Mouse (Mus musculus): ENCODE measurements around the gene Taf6. TPM values are rescaled to one million over a fixed set of nuclear protein-coding genes. Genes with fewer than 3 reads are reported as not detected.

The Taf6 gene
- polyA plus RNA-seq, 1 experiment from 2014 or later = 128 TPM

DNA sequence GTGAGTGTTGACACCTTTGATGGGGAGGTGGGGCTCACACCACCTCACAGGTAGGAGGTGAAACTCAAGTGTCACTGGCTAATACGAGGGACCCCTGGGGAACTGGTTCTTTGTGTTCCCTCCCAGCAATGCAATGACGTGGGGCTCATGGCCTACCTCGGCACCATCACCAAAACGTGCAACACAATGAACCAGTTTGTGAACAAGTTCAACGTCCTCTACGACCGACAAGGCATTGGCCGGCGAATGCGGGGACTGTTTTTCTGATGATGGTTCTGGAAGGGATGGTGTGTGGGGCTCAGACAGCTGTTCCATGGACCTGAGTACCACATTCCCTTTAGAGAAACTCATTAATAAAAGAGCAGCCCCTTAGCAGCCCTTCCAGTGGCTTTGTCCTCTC lies 23.6 kb downstream of the Taf6 start:
- H3K4me1 ChIP-seq (replicated peaks) = peaks cover 30% of the 10 kb centered on the region
- WGBS = 79% methylated on average over 10 of the region's 10 CpGs
- DNase-seq (ENCODE audit: low spot score) = no peak
- peak overlapping the region; percentile 82; the same call in 1 of the 2 replicates for H3K4me3 ChIP-seq
- H3K27ac ChIP-seq = no peak overlapping the region
- no peaks in the 10 kb centered on the region for H3K9me3 ChIP-seq
- H3K36me3 ChIP-seq = peaks cover 67% of the 10 kb centered on the region
- H3K27me3 ChIP-seq (ENCODE audit: insufficient read depth, poor library complexity, severe bottlenecking) = no peaks in the 10 kb centered on the region

GRCm38 (mm10) chr5:138163046-138163445 lies 24.2 kb downstream of the Taf6 start:
- H3K27me3 ChIP-seq (ENCODE audit: insufficient read depth, poor library complexity, severe bottlenecking) = no peaks in the 10 kb centered on the region
- no peaks in the 10 kb centered on the region for H3K9me3 ChIP-seq
- 80% methylated on average over 6 of the region's 6 CpGs for WGBS
- H3K27ac ChIP-seq = no peak overlapping the region
- H3K36me3 ChIP-seq = peaks cover 61% of the 10 kb centered on the region
- H3K4me1 ChIP-seq (replicated peaks) = peaks cover 30% of the 10 kb centered on the region
- no peak for DNase-seq (ENCODE audit: low spot score)
- H3K4me3 ChIP-seq = peak overlapping the region; percentile 82; the same call in 1 of the 2 replicates

DNA sequence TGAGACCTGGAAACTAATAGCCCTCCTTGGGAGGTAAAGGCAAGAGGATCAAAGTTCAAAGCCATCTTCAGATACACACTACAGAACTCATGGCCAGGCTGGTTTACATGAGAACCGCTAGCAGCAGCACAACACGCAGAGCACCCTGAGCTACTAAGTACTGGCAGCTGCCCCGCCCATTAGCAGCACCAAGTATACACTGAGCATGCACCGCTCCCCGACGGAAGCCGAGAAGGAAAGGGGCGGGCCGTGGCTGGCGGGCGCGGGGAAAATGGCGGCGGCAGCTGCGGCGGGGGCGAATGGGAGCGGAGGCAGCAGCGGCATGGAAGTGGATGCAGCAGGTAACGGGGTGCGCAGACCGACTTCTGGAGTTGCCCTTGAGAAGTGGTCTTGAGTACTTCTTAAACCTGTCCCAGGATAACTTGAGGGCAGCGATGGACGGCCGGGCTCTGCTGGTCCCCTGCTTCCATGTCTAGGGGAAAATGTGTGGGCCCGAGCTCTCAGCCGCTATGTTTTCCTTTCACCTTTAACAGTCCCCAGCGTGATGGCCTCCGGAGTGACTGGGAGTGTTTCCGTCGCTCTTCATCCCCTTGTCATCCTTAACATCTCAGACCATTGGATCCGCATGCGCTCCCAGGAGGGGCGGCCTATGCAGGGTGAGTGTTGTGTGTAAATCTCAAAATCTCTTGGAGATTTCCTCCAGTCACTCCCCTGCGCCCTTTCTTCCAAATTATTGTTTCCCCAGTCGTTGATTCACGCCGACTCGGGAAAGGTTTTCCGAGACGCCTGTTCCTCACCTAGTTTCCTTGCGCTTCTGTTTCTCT lies 26.2 kb downstream of the Taf6 start, which contains the start of gene Cops6:
Cops6 (plus strand) TSS at position 230 of the 824 bp plus-strand sequence.
- H3K9me3 ChIP-seq = no peaks in the 10 kb centered on the region
- 1% methylated on average over 42 of the region's 42 CpGs for WGBS
- H3K4me1 ChIP-seq (replicated peaks) = peaks cover 30% of the 10 kb centered on the region
- H3K27me3 ChIP-seq (ENCODE audit: insufficient read depth, poor library complexity, severe bottlenecking) = no peaks in the 10 kb centered on the region
- peaks cover 42% of the 10 kb centered on the region for H3K36me3 ChIP-seq
- peak; percentile 94 for DNase-seq (ENCODE audit: low spot score)
- peak within 1 kb of the TSS; percentile 89 for H3K27ac ChIP-seq
- peak within 1 kb of the TSS; percentile 82 for H3K4me3 ChIP-seq

DNA sequence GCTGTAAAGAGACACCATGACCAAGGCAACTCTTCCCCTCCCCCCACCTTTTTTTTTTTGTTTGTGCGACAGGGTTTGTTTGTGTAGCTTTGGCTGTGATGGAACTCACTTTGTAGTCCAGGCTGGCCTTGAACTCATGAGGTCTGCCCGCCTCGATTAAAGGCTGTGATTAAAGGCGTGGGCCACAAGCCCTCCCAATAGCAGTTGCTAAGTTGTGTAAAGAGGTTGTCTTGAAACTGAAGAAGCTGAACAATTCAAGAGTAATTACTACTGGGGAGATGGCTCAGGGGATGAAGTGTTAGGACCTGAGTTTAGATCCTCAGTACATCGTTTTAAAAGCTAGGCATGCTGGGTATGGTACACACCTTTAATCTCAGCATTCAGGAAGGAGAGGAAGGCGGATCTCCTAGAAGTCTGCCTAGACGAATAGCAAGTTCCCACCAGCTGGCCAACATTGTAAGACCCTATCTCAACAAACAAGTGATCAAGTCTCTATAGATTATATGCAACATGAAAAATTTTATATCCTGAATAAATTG lies 27.0 kb downstream of the Taf6 start:
- Histone ChIP-seq H3K4me3 (peak overlapping the region; percentile 82), H3K27me3 (ENCODE audit: insufficient read depth, poor library complexity, severe bottlenecking) (no peaks in the 10 kb centered on the region), H3K27ac (peak overlapping the region; percentile 89), H3K9me3 (no peaks in the 10 kb centered on the region), H3K36me3 (peaks cover 34% of the 10 kb centered on the region), H3K4me1 (replicated peaks) (peaks cover 24% of the 10 kb centered on the region)
- WGBS = 72% methylated on average over 7 of the region's 7 CpGs
- DNase-seq (ENCODE audit: low spot score) = no peak

GRCm38 (mm10) chr5:138155443-138155976 lies 31.7 kb downstream of the Taf6 start, which contains the start of gene Zfp113:
TSS of gene Zfp113 (minus strand) at chr5:138155744.
- H3K9me3 ChIP-seq = no peaks in the 10 kb centered on the region
- H3K27ac ChIP-seq = peak within 1 kb of the TSS; percentile 99
- WGBS = under 1% methylated on average over 31 of the region's 31 CpGs
- peak within 1 kb of the TSS; percentile 89 for H3K4me3 ChIP-seq
- peaks cover 29% of the 10 kb centered on the region for H3K36me3 ChIP-seq
- H3K4me1 ChIP-seq (replicated peaks) = peaks cover 14% of the 10 kb centered on the region
- peak; percentile 91 for DNase-seq (ENCODE audit: low spot score)
- no peaks in the 10 kb centered on the region for H3K27me3 ChIP-seq (ENCODE audit: insufficient read depth, poor library complexity, severe bottlenecking)

DNA sequence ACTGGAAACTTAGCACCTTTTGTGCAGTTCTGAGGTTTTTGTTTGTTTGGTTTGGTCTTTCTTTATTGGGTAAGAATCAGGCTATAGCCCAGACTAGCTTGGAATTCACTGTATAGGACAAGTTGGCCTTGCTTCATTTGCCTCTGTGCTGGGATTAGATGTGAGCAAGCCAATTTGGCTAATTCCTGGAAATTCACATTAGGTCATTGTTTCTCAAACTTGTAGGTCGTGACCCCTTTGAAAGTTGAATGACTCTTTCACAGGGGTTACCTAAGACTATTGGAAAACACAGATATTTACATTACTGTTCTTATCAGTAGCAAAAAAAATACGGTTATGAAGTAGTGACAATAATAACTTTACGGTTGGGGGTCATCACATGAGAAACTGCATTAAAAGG lies 32.9 kb downstream of the Taf6 start:
- 87% methylated on average over 3 of the region's 3 CpGs for WGBS
- Histone ChIP-seq H3K4me3 (peak overlapping the region; percentile 89), H3K4me1 (replicated peaks) (peaks cover 11% of the 10 kb centered on the region; the same call in 1 of the 2 replicates), H3K27me3 (ENCODE audit: insufficient read depth, poor library complexity, severe bottlenecking) (no peaks in the 10 kb centered on the region), H3K27ac (peak overlapping the region; percentile 99), H3K36me3 (peaks cover 35% of the 10 kb centered on the region), H3K9me3 (no peaks in the 10 kb centered on the region)
- DNase-seq (ENCODE audit: low spot score) = no peak

DNA sequence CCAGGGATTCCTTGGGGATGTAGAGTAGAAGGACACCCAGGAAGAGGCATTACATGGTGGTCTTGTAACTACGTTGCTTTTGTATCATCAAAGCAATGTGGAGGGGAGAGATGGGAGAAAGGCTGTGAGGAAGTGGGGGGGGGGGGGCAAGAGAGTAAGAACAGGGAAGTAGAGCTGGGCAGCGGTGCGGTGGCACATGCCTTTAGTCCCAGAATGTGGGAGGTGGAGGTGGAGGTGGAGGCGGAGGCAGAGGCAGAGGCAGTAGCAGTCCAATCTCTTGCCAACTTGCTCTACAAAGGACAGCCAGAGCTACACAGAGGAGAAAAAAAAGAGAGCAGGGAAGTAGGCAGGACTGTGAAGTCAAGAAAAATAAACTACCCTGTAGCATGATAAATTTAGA lies 48.7 kb downstream of the Taf6 start:
- Histone ChIP-seq H3K9me3 (no peaks in the 10 kb centered on the region), H3K4me1 (replicated peaks) (no peaks in the 10 kb centered on the region), H3K4me3 (no peak overlapping the region), H3K27ac (no peak overlapping the region), H3K27me3 (ENCODE audit: insufficient read depth, poor library complexity, severe bottlenecking) (no peaks in the 10 kb centered on the region), H3K36me3 (peaks cover 49% of the 10 kb centered on the region)
- DNase-seq (ENCODE audit: low spot score) = no peak
- 77% methylated on average over 4 of the region's 4 CpGs for WGBS

DNA sequence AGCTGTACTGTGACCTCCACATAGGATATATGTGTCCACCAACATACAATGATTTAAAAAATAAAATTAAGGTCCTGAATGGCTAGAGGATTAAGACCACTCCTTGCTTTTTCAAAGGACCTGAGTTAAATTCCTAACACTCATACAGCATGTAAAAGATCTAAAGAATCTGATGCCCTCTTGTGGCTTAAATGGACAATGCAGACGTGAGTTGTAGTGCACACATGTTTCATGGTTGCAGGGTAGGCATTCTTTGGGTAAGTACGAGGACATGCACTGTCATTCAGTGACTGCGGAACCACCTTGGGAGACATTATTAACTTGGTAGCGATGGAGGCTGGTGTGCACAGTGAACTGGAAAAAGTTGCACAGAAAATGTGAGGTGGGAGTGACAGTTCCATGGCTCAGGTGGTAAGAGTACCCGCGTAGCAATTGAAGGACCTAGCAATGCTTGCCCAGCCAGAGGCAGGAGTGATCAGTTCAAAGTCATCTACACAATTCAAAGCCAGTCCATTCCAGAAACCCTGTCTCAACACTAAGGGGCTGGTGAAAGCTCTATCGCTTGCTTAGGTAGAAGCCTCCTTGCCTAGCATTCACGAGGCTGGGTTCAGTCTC lies 49.2 kb downstream of the Taf6 start:
- Histone ChIP-seq H3K36me3 (peaks cover 49% of the 10 kb centered on the region), H3K4me3 (no peak overlapping the region), H3K27ac (no peak overlapping the region), H3K9me3 (no peaks in the 10 kb centered on the region), H3K27me3 (ENCODE audit: insufficient read depth, poor library complexity, severe bottlenecking) (no peaks in the 10 kb centered on the region), H3K4me1 (replicated peaks) (no peaks in the 10 kb centered on the region)
- WGBS = 61% methylated on average over 8 of the region's 8 CpGs
- no peak for DNase-seq (ENCODE audit: low spot score)

GRCm38 (mm10) chr5:138137257-138137656 lies 50.0 kb downstream of the Taf6 start:
- 91% methylated on average over 4 of the region's 4 CpGs for WGBS
- Histone ChIP-seq H3K4me3 (no peak overlapping the region), H3K9me3 (no peaks in the 10 kb centered on the region), H3K27ac (no peak overlapping the region), H3K4me1 (replicated peaks) (no peaks in the 10 kb centered on the region), H3K27me3 (ENCODE audit: insufficient read depth, poor library complexity, severe bottlenecking) (no peaks in the 10 kb centered on the region), H3K36me3 (peaks cover 50% of the 10 kb centered on the region)
- DNase-seq (ENCODE audit: low spot score) = no peak

- H3K4me1 ChIP-seq (replicated peaks) = no peaks in the 10 kb centered on the region
- H3K9me3 ChIP-seq = no peaks in the 10 kb centered on the region
- WGBS = 94% methylated on average over 5 of the region's 5 CpGs
- H3K36me3 ChIP-seq = peaks cover 85% of the 10 kb centered on the region
- no peak for DNase-seq (ENCODE audit: low spot score)
- no peak overlapping the region for H3K27ac ChIP-seq
- no peak overlapping the region for H3K4me3 ChIP-seq
- no peaks in the 10 kb centered on the region for H3K27me3 ChIP-seq (ENCODE audit: insufficient read depth, poor library complexity, severe bottlenecking)
Observed at GRCm38 (mm10) chr5:138132425-138133064, 54.7 kb downstream of the Taf6 start.
